Mouse (Mus musculus): Measurements from ENCODE around the gene Dnmt3a. TPM values are rescaled to one million over a fixed set of nuclear protein-coding genes. Genes with fewer than 3 reads are reported as not detected.

Dnmt3a gene
- total and polyA plus RNA-seq, 2 experiments from 2014 or later: 88.5 to 130 TPM

DNA sequence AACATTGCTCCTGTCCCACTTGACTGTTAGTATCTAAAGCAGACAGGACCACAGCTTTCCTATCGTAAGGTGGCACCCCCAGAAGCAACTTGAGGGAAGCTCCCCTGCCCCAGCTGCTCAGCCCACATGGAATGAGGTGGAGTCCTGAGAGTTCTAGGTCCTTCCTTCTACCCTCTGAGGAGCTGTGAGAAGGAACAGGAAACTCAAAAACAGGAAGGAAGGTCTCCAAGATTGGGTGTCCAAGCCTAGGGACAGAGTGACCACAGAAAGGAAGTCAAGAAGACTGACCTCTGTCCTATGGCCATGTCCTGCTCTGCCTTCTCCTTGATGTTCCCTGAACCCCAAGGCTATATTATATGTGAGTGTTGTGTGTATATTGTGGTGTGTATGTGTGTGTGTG, 6.3 kb upstream of the Dnmt3a start:
- Histone ChIP-seq H3K9ac (replicated peaks; ENCODE audit: low read length, poor library complexity, severe bottlenecking) (no peak overlapping the region), H3K4me2 (ENCODE audit: low read depth, low read length, poor library complexity, severe bottlenecking) (no peak overlapping the region), H3K4me1 (ENCODE audit: insufficient read depth, low read length) (no peaks in the 10 kb centered on the region), H3K4me3 (ENCODE audit: low read depth, low read length) (no peak overlapping the region), H3K27me3 (ENCODE audit: insufficient read depth, low read length) (no peaks in the 10 kb centered on the region), H3K27ac (ENCODE audit: low read depth, low read length) (no peak overlapping the region), H3K36me3 (ENCODE audit: insufficient read depth, low read length) (no peaks in the 10 kb centered on the region), H3K9me3 (ENCODE audit: low read length) (no peaks in the 10 kb centered on the region)
- DNase-seq (ENCODE audit: low spot score): no peak
- 94% methylated on average over 1 of the region's 1 CpGs for WGBS
- TF ChIP-seq CTCF (IDR thresholded peaks at IDR 0.05): no peak
- ATAC-seq (ENCODE audit: low FRiP score): no peak

- ATAC-seq (ENCODE audit: low FRiP score): peak; percentile 81
- peak; percentile 82 for TF ChIP-seq CTCF (IDR thresholded peaks at IDR 0.05)
These were observed 471 bp downstream of the Dnmt3a start for GRCm38 (mm10) chr12:3806271-3806684.

GRCm38 (mm10) chr12:3806703-3807547, 1.1 kb downstream of the Dnmt3a start:
- Histone ChIP-seq H3K9ac (replicated peaks; ENCODE audit: low read length, poor library complexity, severe bottlenecking) (peak overlapping the region; percentile 96), H3K4me3 (ENCODE audit: low read depth, low read length) (peak overlapping the region; percentile 90), H3K27me3 (ENCODE audit: insufficient read depth, low read length) (no peaks in the 10 kb centered on the region), H3K4me1 (ENCODE audit: insufficient read depth, low read length) (peaks cover 30% of the 10 kb centered on the region), H3K27ac (ENCODE audit: low read depth, low read length) (peak overlapping the region; percentile 94), H3K9me3 (ENCODE audit: low read length) (no peaks in the 10 kb centered on the region), H3K4me2 (ENCODE audit: low read depth, low read length, poor library complexity, severe bottlenecking) (peak overlapping the region; percentile 82), H3K36me3 (ENCODE audit: insufficient read depth, low read length) (no peaks in the 10 kb centered on the region)
- no peak for TF ChIP-seq CTCF (IDR thresholded peaks at IDR 0.05)
- peak; percentile 61 for ATAC-seq (ENCODE audit: low FRiP score)
- peak; percentile 74 for DNase-seq (ENCODE audit: low spot score)
- WGBS: under 1% methylated on average over 45 of the region's 141 CpGs

More at GRCm38 (mm10) chr12:3806271-3806684, 471 bp downstream of the Dnmt3a start:
- Histone ChIP-seq H3K9me3 (ENCODE audit: low read length) (no peaks in the 10 kb centered on the region), H3K9ac (replicated peaks; ENCODE audit: low read length, poor library complexity, severe bottlenecking) (peak overlapping the region; percentile 96), H3K36me3 (ENCODE audit: insufficient read depth, low read length) (no peaks in the 10 kb centered on the region), H3K27ac (ENCODE audit: low read depth, low read length) (peak overlapping the region; percentile 94), H3K4me1 (ENCODE audit: insufficient read depth, low read length) (peaks cover 25% of the 10 kb centered on the region), H3K27me3 (ENCODE audit: insufficient read depth, low read length) (no peaks in the 10 kb centered on the region), H3K4me3 (ENCODE audit: low read depth, low read length) (peak overlapping the region; percentile 90), H3K4me2 (ENCODE audit: low read depth, low read length, poor library complexity, severe bottlenecking) (peak overlapping the region; percentile 82)
- peak; percentile 79 for DNase-seq (ENCODE audit: low spot score)
- WGBS: under 1% methylated on average over 26 of the region's 41 CpGs

- Histone ChIP-seq H3K36me3 (ENCODE audit: insufficient read depth, low read length) (no peaks in the 10 kb centered on the region), H3K4me3 (ENCODE audit: low read depth, low read length) (peak overlapping the region; percentile 90), H3K9me3 (ENCODE audit: low read length) (no peaks in the 10 kb centered on the region), H3K27me3 (ENCODE audit: insufficient read depth, low read length) (no peaks in the 10 kb centered on the region), H3K9ac (replicated peaks; ENCODE audit: low read length, poor library complexity, severe bottlenecking) (peak overlapping the region; percentile 96), H3K4me2 (ENCODE audit: low read depth, low read length, poor library complexity, severe bottlenecking) (peak overlapping the region; percentile 82), H3K27ac (ENCODE audit: low read depth, low read length) (peak overlapping the region; percentile 94), H3K4me1 (ENCODE audit: insufficient read depth, low read length) (peaks cover 30% of the 10 kb centered on the region)
- TF ChIP-seq CTCF (IDR thresholded peaks at IDR 0.05): no peak
- ATAC-seq (ENCODE audit: low FRiP score) (peak; percentile 50), DNase-seq (ENCODE audit: low spot score) (peak; percentile 65)
- 1% methylated on average over 39 of the region's 105 CpGs for WGBS
These were observed 2.0 kb downstream of the Dnmt3a start for GRCm38 (mm10) chr12:3807548-3808395.

- WGBS: 3% methylated on average over 9 of the region's 10 CpGs
- no peak for TF ChIP-seq CTCF (IDR thresholded peaks at IDR 0.05)
- DNase-seq (ENCODE audit: low spot score) (no peak), ATAC-seq (ENCODE audit: low FRiP score) (no peak)
- Histone ChIP-seq H3K9ac (replicated peaks; ENCODE audit: low read length, poor library complexity, severe bottlenecking) (peak overlapping the region; percentile 96), H3K4me3 (ENCODE audit: low read depth, low read length) (peak overlapping the region; percentile 90), H3K36me3 (ENCODE audit: insufficient read depth, low read length) (no peaks in the 10 kb centered on the region), H3K9me3 (ENCODE audit: low read length) (no peaks in the 10 kb centered on the region), H3K27me3 (ENCODE audit: insufficient read depth, low read length) (no peaks in the 10 kb centered on the region), H3K4me2 (ENCODE audit: low read depth, low read length, poor library complexity, severe bottlenecking) (peak overlapping the region; percentile 82), H3K27ac (ENCODE audit: low read depth, low read length) (peak overlapping the region; percentile 94), H3K4me1 (ENCODE audit: insufficient read depth, low read length) (peaks cover 30% of the 10 kb centered on the region)
These were observed 2.7 kb downstream of the Dnmt3a start for GRCm38 (mm10) chr12:3808396-3808981.
